Mouse (Mus musculus): ENCODE measurements around the gene Fam3c.

GRCm38 (mm10) chr6:22359019-22359418 is 3.0 kb upstream of the Fam3c start:
- no peak for TF ChIP-seq POLR2A (IDR thresholded peaks at IDR 0.05; ENCODE audit: borderline replicate concordance, extremely low read depth, insufficient read depth, insufficient read length, poor library complexity, severe bottlenecking)
- no peak for TF ChIP-seq CTCF (IDR thresholded peaks at IDR 0.05; ENCODE audit: borderline replicate concordance, extremely low read depth, insufficient read depth, insufficient read length)

Data from brain, embryonic 14.5 days (tissue).